Mouse (Mus musculus): ENCODE data around the gene Rnf213.
"Not testable (repeated sequence)": the region's sequence is repeated elsewhere in the genome, so short reads cannot be mapped to it uniquely, and the experiment has no call there.

Rnf213 gene

DNA sequence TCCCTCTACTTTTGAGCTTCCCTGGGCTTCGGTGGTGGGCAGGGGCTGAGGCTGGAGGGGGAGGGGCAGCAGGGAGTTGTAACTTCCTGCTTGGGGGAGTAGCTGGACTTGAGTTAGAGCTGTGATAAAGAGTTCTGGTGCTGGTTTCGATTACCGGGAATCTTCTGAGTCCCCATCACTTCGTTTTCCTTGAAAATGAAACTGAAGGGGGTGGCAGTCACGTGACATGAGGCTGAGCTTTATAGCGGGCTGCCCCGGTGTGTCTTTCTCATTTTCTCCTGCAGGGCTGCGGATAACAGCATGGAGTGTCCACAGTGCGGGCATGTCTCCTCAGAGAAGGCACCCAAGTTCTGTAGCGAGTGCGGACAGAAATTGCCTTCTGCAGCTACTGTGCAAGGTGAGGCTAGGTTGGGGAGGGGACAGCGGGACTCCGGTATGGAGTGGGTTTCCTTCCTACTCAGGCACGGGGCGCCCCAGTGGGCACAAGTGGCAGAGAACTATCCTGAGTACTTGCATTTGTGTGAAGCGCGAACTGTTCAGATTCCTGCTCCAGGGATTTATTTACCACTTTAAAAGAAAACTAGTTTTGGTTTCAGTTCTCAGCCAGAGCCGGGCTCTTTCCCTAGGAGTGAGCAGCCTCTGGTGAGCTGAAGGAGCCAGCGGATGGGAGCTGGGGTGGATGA, at the start of gene Rnf213:
TSS of gene Rnf213 (plus strand) at position 301 of the 683 bp plus-strand sequence.
- peak; percentile 67 to 72 for DNase-seq (ENCODE audit: low spot score in 2 of 2)

DNA sequence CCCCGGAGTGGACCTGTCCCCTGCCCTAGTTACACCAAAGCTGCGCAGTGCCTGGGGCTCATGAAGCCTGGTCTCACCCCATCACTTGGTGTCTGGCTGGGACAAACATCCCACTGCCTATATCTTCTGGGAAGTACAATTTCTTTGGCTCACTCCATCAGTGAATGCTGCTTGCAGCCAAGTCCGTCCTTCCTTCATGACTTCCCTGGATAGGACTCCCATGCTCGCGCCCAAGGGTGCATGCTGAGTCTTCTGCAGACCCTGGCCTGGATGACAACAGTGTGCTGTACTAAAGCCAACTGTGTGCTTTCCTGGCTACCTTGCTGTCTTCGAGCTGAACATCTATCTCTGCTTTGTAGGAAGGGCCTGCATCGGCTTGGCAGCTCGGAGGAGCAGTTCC, 48.7 kb upstream of the Rnf213 start:
- DNase-seq (ENCODE audit: low spot score in 2 of 2), result no peak

DNA sequence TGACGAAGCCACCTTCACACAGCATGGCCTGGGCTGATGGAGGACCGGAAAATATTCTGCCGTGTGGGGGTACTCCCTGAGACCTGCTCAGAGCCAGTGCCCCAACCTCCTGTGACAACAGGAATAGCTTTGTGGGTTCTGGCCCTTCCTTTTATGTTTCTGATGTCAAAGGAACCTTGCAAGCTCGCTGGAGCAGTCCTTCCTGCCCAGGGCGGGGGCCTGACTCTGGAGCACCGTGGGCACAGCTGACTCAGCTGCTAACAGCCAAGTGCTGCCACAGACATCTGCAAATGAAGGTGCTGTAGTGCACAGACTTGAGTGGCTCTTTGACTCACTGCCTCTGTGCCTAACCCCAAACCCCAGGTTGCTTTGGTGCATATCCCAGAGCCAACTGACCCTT, 48.0 kb upstream of the Rnf213 start:
- peak; percentile 13 to 40 for DNase-seq (ENCODE audit: low spot score in 2 of 2)

DNA sequence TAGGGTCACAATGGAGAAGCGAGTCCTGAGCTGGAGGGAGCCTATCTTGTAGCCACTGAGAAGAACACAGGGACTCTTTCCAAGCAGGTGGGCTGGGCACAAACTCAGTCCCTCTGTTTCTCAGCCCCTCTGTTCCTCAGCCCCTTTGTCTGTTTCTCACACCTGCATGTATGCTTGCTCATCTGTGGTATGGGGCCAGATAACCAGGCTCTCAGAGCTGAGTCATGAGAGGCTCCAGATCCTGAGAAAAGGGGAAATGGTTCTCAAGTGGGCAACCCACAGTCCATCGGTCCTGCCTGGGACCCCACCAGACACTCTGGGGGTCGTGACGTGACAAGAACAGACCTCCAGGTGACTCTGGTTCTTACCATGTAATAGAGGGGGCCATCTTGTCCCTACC, 45.8 kb upstream of the Rnf213 start:
- no peak for DNase-seq (ENCODE audit: low spot score in 2 of 2)

DNA sequence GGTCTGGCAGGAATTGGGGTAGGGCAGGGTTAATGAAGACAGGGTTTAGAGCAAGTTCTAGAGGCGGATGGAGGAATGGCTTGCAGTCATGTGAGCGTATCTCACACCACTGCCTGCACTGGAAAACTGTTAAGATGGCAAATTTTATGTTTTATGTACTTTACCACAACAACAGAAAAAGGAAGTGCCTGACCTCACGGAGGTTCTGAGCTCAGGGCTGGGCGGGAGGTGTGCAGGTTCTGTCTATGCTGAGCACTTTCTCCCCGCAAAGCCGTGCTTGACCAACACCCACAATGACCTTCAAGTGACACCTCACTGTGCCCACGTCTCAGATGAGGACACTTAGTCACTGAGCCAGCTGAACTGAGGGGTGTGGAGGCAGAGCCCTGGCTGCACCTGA, 40.8 kb upstream of the Rnf213 start:
- peak; percentile 66 to 80 for DNase-seq (ENCODE audit: low spot score in 2 of 2)

DNA sequence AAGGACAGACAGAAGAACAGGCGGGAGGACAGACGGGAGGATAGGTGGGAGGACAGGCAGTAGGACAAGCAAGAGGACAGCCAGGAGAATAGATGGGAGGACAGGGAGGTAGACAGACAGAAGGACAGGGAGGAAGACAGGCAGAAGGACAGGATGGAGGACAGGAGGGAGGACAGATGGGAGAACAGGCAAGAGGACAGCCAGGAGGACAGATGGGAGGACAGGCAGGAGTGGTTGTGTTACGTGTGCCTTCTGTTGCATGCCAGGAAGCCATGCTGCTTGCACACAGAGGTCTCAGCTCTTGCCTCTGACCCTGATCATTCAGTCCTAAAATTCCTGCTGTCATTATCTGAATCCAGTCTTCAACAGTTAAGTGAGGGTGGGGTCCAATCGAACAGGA, 39.0 kb upstream of the Rnf213 start:
- DNase-seq (ENCODE audit: low spot score in 2 of 2), result no peak

DNA sequence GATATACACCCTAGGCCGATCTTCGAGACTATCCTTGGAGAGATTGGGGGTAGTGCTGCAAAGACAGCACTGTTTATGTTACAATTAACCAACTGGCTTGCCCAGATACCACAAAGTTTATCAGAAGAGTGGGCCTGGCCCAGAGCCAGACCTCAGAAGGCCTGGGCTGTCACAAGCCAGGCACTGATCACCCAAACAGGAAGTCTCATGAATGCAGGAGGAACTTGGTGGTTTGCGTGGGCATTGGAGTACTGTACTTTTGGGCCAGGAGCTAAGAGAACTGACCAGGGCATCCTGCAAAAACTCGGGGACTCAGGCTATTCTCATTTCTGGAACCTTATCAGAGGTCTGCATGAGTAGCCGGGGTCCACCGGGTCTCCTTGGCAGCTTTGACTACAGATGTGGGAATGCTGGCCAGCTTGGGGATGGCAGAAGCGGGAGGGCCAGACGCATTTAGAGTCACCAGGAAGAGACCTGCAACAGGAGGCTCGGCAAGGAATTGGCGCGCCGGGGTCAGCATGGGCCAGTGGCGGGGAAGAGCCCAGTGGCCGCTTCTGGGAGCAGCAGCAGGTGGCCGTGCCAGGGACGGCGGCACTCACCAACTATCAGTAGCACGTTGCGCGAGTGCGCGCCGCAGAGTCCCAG, 38.0 kb upstream of the Rnf213 start:
- DNase-seq (ENCODE audit: low spot score in 2 of 2), result peak; percentile 83 to 88

DNA sequence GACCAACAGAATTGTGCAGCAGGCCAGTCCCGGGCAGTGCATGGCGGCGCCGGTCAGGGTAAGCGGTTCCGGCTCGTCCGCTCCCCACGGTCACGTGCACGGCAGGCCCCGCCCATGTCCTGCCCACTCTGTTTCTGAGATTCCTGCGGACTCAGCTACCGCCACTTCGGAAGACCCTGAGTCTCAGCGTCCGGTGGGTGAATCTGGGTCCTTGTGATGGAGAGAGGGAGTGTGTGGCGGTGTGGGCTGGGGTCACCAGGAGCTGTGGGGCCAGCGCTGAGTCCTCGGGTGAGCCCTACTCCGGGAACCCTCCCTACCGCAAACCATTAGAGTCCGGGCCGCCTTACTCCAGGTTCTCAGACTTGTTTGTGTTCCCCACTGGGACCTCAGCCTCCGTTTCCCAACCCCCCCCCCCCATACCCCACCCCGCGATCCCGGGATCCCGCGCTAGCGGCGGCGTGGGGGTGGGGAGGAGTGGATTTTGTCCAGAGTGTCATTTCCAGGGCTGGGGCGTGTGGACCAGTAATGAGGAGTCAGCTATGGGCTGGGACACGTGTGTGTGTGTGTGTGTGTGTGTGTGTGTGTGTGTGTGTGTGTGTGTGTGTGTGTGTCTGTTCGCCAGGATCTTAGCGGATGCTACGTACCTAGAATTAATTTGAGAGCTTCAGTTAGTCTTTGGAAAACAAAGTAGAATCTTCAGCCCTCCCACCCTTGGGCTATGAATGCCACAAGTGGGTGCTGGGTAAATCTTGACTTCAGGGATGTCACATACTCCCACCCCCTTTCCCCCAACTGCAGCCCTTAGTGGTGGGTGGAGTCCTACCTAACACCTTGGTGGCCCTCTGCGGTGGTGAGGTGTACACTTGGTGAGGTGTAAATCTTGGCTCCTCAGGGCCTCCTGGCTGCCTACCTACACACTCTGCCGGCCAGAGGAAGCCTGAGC, 37.2 kb upstream of the Rnf213 start, which contains the start of the genes Sgsh and Slc26a11:
TSS of gene Sgsh (minus strand) at position 94 of the 943 bp plus-strand sequence.
TSS of gene Slc26a11 (plus strand) at position 115 of the 943 bp plus-strand sequence.
- peak; percentile 84 to 85 for DNase-seq (ENCODE audit: low spot score in 2 of 2)

DNA sequence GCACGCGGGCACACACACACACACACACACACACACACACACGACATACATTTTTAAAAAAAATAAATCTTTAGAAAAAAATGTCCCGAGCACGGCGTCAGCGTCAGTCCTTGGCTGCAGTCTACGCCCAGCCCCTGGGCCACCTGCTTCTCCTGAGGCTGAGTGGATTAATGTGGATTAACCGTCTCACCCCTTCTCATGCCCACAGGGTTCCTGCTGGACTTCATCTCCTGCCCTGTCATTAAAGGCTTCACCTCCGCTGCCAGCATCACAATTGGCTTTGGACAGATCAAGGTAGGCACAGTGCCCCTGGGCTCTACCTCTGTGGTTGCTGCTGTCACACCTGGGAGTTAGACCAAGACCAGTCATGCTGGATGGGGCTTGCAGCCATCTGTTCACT, 33.8 kb upstream of the Rnf213 start:
- DNase-seq (ENCODE audit: low spot score in 2 of 2), result no peak

DNA sequence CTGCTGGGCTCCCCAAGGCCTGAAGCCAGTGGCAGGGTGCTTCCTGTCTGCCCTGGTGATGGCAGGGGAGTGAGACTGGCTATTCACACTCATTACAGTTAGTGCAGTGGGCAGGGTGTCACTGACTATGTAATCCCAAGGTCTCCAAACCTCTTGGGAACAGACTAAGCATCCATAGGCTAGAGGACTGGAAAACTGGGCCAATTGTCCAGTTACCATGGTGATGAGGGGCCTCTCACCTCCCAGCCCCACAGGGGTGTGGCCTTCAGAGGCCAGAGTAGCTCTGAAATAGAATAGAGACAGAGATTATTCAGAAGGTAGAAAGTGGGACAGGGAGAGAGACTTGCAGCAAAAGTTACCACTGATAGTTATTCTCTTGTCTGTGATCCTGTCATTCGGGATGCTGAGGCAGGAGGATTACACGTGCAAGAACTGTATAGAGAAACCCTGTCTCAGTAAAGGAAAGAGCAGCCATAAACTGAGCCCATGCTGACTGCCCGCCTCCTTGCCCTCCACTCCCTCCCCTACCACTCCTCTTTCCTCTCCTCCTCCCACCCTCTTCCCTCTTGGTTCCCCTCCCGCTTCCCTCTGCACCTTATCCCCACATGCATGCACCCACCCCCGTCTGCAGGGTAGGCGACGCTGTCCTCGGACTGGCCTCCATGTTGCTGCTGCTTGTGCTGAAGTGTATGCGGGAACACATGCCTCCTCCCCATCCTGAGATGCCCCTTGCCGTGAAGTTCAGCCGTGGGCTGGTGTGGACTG, 29.9 kb upstream of the Rnf213 start:
- no peak for DNase-seq (ENCODE audit: low spot score in 2 of 2)

DNA sequence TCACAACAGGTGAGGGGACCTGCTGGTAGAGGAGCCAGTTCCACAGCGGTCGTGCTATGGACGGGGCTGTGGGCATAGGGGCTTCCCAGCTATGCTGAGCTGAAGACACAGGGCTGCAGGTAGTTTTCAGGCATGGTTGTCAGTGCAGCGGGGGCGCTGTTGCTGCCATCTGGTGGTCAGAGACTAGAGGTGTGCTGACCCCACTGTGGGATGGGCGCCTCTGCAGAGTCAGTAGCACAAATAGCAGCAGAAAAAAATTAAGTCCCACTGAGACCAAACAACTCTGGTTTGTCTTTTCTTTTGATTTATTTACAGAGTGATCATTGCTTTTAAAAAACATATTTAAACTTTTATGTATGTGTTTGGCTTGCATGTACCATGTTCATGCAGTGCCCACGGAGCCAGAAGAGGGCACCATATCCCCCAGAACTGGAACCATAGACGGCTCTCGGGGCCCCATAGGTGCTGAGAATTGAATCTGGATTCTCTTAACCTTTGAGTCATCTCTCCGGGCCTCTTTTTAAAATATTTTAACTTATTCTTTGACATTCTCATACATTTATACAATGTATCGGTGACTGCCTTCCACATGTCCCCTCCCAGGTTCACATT, 29.3 kb upstream of the Rnf213 start:
- DNase-seq (ENCODE audit: low spot score in 2 of 2), result peak; percentile 71 to 79

DNA sequence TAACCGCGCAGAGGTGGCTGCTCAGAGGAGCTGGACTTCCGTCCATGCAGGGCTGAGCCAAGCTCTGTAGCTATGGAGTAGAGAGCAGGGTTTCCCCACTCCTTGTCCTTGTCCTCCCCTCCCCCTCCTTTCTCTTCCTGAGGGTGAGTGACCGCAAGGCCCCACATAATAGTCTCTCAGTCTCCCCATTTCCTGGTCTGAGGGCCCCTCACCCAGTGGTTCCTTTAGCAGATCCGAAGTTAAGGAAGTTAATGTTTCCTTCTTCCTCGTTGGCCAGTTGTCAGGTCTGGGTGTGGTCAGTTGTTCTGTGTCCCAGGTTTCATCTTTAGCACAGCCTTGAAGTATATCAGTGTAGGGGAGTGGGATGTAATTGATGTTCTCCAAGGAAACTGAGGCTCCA, 17.5 kb upstream of the Rnf213 start:
- no peak for DNase-seq (ENCODE audit: low spot score in 2 of 2)

DNA sequence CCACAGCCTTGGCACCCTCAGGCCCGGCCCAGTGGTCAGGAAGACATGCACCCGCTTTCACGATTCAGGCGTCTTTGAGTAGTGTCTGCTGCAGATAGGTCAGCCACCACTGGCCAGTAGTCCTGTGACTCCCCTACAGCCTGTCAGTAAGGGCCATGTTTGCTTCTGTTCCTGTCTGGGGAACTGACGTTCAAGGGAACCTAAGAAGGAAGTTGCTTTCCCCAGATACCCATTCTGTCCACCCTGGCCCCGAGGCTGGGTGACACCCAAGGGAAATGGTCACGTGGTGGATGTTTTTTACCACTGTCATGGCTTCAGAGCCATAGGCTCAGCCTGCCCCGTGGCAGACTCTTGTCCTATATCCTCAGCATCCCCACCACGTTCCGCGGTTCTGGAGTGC, 15.6 kb upstream of the Rnf213 start:
- DNase-seq (ENCODE audit: low spot score in 2 of 2), result no peak

DNA sequence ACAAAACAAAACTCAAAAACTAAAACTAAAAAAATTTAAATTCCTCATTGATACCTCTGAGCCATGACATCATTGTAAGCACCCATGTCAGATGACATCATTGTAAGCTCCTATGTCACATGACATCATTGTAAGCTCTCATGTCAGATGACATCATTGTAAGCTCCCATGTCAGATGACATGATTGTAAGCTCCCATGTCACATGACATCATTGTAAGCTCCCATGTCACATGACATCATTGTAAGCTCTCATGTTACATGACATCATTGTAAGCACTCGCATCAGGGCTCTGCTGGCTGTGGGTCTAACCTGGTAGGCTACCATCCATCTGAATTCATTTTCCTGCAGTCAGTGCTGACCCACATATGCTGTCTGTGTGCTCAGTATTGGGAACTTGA, 14.3 kb upstream of the Rnf213 start:
- DNase-seq (ENCODE audit: low spot score in 2 of 2), result no peak

DNA sequence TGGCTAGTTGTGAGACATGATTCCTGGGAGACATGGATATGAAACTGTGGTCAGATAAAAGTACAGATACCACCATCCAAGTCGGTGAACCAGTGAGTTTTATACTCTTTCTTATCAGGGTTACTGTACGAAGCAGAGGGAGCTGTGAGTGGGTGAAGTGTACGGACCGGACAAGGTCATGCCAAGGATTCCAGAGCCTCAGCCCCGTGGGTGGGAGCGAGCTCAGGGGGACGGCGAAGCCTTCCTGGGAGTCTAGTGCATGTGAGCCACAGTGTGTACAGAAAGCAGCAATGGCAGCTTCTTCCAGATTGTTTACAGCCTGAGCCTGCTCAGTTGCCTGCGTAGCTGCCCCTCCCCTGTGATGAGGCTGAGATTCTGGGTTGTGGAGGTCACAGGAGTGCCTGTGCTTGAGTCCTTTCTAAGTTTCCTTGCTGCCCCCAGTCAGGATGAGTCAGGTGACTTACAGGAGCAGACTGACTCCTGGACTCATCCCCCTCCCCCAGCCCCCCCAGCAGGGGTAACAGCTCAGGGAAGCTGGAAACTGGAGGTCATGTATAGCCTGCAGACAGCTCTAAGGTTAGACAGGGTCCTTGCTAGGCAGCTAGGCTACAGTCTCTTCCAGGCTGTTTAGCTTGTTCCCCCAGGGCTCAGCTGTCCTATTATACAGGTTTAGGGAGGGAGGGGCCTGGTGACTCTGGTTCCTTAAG, 11.1 kb upstream of the Rnf213 start:
- DNase-seq (ENCODE audit: low spot score in 2 of 2), result no peak

DNA sequence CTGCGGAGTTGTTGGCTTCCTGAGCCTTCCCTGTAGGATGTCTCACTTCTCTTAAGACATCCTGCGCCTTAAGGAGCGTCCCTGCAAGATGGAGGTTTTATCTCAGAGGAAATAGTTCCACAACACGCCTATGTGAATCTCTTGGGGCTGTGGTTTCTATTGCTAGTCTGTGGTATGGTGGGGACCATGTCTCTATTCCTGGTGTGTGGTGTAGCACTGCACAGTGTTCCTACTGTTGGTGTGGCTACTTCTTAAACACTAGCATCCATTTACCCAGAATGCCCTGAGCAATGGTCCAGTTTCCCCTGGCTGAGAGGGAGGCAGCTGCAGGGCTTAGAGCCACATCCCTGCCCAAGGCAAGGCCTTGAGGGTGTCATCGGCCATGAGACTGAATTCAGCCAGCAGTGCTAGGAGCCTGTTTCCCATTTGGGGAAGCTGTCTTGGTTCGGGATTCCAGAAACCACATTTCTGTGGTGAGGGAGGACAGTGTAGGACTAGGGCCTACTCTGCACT, 10.5 kb upstream of the Rnf213 start:
- DNase-seq (ENCODE audit: low spot score in 2 of 2), result no peak

DNA sequence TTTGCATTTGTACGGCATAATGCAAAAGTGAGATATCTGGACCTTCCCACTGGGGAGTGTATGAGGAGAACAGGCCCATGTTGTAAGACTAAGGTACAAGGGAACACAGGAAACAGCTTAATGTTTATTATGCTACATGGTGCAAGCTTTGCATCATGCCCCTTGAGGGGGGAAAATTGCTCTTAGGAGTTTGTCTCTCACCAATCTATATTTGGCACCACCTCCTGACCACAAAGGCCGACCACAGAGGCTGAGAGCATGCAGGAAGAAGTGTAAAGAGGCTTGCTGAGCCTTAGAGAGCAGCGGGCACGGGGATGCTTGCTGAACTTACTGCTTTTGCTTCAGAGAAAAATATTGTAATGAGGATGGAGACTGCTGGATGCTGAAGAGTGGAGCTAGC, 8.0 kb upstream of the Rnf213 start:
- peak; percentile 74 to 78 for DNase-seq (ENCODE audit: low spot score in 2 of 2)

DNA sequence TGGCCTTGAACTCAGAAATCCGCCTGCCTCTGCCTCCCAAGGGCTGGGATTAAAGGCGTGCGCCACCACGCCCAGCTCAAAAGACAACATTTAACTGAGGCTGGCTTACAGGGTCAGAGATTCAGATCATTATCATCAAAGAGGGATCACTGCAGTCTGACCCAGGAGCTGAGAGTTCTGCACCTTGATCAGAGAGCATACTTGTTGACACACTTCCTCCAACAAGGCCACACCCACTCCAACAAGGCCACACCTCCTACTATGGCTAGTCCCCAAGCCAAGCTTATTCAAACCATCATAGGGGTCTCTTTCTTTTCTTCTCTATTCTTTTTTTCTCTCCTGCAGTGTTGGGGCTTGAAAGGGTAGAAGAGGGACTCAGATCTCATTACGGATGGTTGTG, 6.6 kb upstream of the Rnf213 start:
- peak; percentile 20 to 26 for DNase-seq (ENCODE audit: low spot score in 2 of 2)

DNA sequence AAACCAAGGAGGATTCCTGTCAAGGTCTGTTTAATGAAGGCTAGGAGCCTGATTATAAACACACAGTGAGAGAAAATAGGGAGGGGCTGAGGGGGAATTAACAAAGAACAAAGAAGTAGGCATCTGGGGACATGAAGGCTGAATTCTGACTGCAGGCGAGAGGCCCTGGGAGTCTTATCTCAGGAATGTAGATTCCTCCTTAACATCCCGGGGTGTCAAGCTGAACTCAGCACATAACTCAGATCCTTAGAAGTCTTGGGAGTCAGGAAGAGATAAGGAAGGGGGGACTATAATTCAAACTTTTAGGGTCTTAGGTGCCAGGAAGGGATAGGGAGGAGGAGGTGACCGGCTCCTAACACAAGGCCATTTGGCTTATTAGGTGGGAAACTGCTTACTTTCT, 5.6 kb upstream of the Rnf213 start:
- DNase-seq (ENCODE audit: low spot score in 2 of 2), result not testable (repeated sequence)

DNA sequence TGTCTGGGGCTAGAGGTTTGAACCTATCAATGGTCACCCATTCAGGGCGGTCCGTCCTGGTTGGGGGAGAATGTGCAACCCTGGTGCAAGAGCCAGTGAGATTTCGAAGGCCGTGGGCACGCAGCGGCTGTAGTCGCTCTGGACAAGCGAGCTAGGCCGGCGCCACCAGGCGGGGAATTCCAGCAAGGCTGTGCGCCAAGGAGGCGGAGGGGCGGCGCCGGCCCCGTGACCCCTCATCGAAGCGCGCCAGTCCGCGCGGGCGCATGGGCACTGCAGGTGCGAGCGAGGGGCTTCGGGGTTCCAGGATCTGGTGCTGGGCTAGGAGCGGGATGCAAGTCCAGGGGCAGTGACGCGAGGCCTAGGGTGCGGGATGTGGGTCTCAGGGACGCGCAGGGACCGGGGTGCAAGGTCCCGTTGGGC, 3.0 kb upstream of the Rnf213 start:
- peak; percentile 51 to 58 for DNase-seq (ENCODE audit: low spot score in 2 of 2)

Measured in natural killer cell, adult 2 months (primary cell).